Mouse (Mus musculus): ENCODE data around the gene Ube2v1. TPM values are rescaled to one million over a fixed set of nuclear protein-coding genes. Genes with fewer than 3 reads are reported as not detected.

The Ube2v1 gene
- polyA plus RNA-seq, 1 experiment from 2014 or later = 195 TPM

- H3K4me1 ChIP-seq (ENCODE audit: control insufficient read depth, insufficient read depth, low read length) = peaks cover 4% of the 10 kb centered on the region; the same call in 1 of the 2 replicates
- H3K36me3 ChIP-seq (ENCODE audit: control insufficient read depth, insufficient read depth, low read length) = no peaks in the 10 kb centered on the region
- H3K27ac ChIP-seq (ENCODE audit: low read depth, low read length) = no peak overlapping the region; the same call in 1 of the 2 replicates
- WGBS (ENCODE audit: insufficient replicate concordance) = 86% methylated on average over 6 of the region's 6 CpGs
- no peaks in the 10 kb centered on the region for H3K9me3 ChIP-seq (replicated peaks; ENCODE audit: control insufficient read depth, low read length)
- no peak overlapping the region for H3K9ac ChIP-seq (ENCODE audit: low read depth, low read length)
- no peaks in the 10 kb centered on the region for H3K27me3 ChIP-seq (ENCODE audit: control insufficient read depth, insufficient read depth, low read length)
- H3K4me2 ChIP-seq = no peak overlapping the region
- no peak overlapping the region for H3K4me3 ChIP-seq (ENCODE audit: low read depth, low read length)
- no peak for ATAC-seq (replicated peaks; ENCODE audit: insufficient number of reproducible peaks, low FRiP score, low TSS enrichment)
Measured at GRCm38 (mm10) chr2:167570815-167571214, 61.1 kb downstream of the Ube2v1 start.

GRCm38 (mm10) chr2:167569934-167570651 is 61.8 kb downstream of the Ube2v1 start:
- H3K27ac ChIP-seq (ENCODE audit: low read depth, low read length) = peak overlapping the region; percentile 62
- H3K9me3 ChIP-seq (replicated peaks; ENCODE audit: control insufficient read depth, low read length) = no peaks in the 10 kb centered on the region
- H3K4me1 ChIP-seq (ENCODE audit: control insufficient read depth, insufficient read depth, low read length) = peaks cover 7% of the 10 kb centered on the region
- WGBS (ENCODE audit: insufficient replicate concordance) = 57% methylated on average over 13 of the region's 13 CpGs
- no peak overlapping the region for H3K9ac ChIP-seq (ENCODE audit: low read depth, low read length)
- no peak overlapping the region for H3K4me3 ChIP-seq (ENCODE audit: low read depth, low read length)
- H3K27me3 ChIP-seq (ENCODE audit: control insufficient read depth, insufficient read depth, low read length) = no peaks in the 10 kb centered on the region
- ATAC-seq (replicated peaks; ENCODE audit: insufficient number of reproducible peaks, low FRiP score, low TSS enrichment) = no peak
- H3K36me3 ChIP-seq (ENCODE audit: control insufficient read depth, insufficient read depth, low read length) = no peaks in the 10 kb centered on the region
- no peak overlapping the region for H3K4me2 ChIP-seq

GRCm38 (mm10) chr2:167568112-167568511 is 63.8 kb downstream of the Ube2v1 start:
- Histone ChIP-seq H3K4me1 (ENCODE audit: control insufficient read depth, insufficient read depth, low read length) (peaks cover 27% of the 10 kb centered on the region), H3K9me3 (replicated peaks; ENCODE audit: control insufficient read depth, low read length) (no peaks in the 10 kb centered on the region), H3K27ac (ENCODE audit: low read depth, low read length) (no peak overlapping the region), H3K4me3 (ENCODE audit: low read depth, low read length) (no peak overlapping the region), H3K9ac (ENCODE audit: low read depth, low read length) (no peak overlapping the region), H3K27me3 (ENCODE audit: control insufficient read depth, insufficient read depth, low read length) (no peaks in the 10 kb centered on the region), H3K36me3 (ENCODE audit: control insufficient read depth, insufficient read depth, low read length) (no peaks in the 10 kb centered on the region), H3K4me2 (no peak overlapping the region)
- ATAC-seq (replicated peaks; ENCODE audit: insufficient number of reproducible peaks, low FRiP score, low TSS enrichment) = no peak
- 74% methylated on average over 9 of the region's 9 CpGs for WGBS (ENCODE audit: insufficient replicate concordance)

- Histone ChIP-seq H3K9ac (ENCODE audit: low read depth, low read length) (peak overlapping the region; percentile 34; the same call in 1 of the 2 replicates), H3K27me3 (ENCODE audit: control insufficient read depth, insufficient read depth, low read length) (0 out of 2 replicates have a peak, but pooled peaks cover 2% of the 10 kb centered on the region), H3K4me1 (ENCODE audit: control insufficient read depth, insufficient read depth, low read length) (peaks cover 34% of the 10 kb centered on the region), H3K4me3 (ENCODE audit: low read depth, low read length) (no peak overlapping the region), H3K4me2 (peak overlapping the region; percentile 50), H3K27ac (ENCODE audit: low read depth, low read length) (peak overlapping the region; percentile 78), H3K9me3 (replicated peaks; ENCODE audit: control insufficient read depth, low read length) (no peaks in the 10 kb centered on the region), H3K36me3 (ENCODE audit: control insufficient read depth, insufficient read depth, low read length) (no peaks in the 10 kb centered on the region)
- 9% methylated on average over 19 of the region's 19 CpGs for WGBS (ENCODE audit: insufficient replicate concordance)
- ATAC-seq (replicated peaks; ENCODE audit: insufficient number of reproducible peaks, low FRiP score, low TSS enrichment) = no peak
Measured at GRCm38 (mm10) chr2:167565682-167566081, 66.2 kb downstream of the Ube2v1 start.

- no peak for ATAC-seq (replicated peaks; ENCODE audit: insufficient number of reproducible peaks, low FRiP score, low TSS enrichment)
- peak overlapping the region; percentile 78 for H3K27ac ChIP-seq (ENCODE audit: low read depth, low read length)
- WGBS (ENCODE audit: insufficient replicate concordance) = 52% methylated on average over 3 of the region's 3 CpGs
- no peaks in the 10 kb centered on the region for H3K36me3 ChIP-seq (ENCODE audit: control insufficient read depth, insufficient read depth, low read length)
- 0 out of 2 replicates have a peak, but pooled peaks cover 5% of the 10 kb centered on the region for H3K27me3 ChIP-seq (ENCODE audit: control insufficient read depth, insufficient read depth, low read length)
- no peak overlapping the region for H3K4me3 ChIP-seq (ENCODE audit: low read depth, low read length)
- H3K4me2 ChIP-seq = peak overlapping the region; percentile 50; the same call in 1 of the 2 replicates
- peaks cover 34% of the 10 kb centered on the region for H3K4me1 ChIP-seq (ENCODE audit: control insufficient read depth, insufficient read depth, low read length)
- H3K9ac ChIP-seq (ENCODE audit: low read depth, low read length) = peak overlapping the region; percentile 34; the same call in 1 of the 2 replicates
- H3K9me3 ChIP-seq (replicated peaks; ENCODE audit: control insufficient read depth, low read length) = no peaks in the 10 kb centered on the region
Measured at GRCm38 (mm10) chr2:167565312-167565656, 66.6 kb downstream of the Ube2v1 start.

- no peak for ATAC-seq (replicated peaks; ENCODE audit: insufficient number of reproducible peaks, low FRiP score, low TSS enrichment)
- Histone ChIP-seq H3K27me3 (ENCODE audit: control insufficient read depth, insufficient read depth, low read length) (0 out of 2 replicates have a peak, but pooled peaks cover 7% of the 10 kb centered on the region), H3K36me3 (ENCODE audit: control insufficient read depth, insufficient read depth, low read length) (no peaks in the 10 kb centered on the region), H3K27ac (ENCODE audit: low read depth, low read length) (peak overlapping the region; percentile 54; the same call in 1 of the 2 replicates), H3K9ac (ENCODE audit: low read depth, low read length) (peak overlapping the region; percentile 22; the same call in 1 of the 2 replicates), H3K4me2 (no peak overlapping the region), H3K9me3 (replicated peaks; ENCODE audit: control insufficient read depth, low read length) (no peaks in the 10 kb centered on the region), H3K4me3 (ENCODE audit: low read depth, low read length) (no peak overlapping the region), H3K4me1 (ENCODE audit: control insufficient read depth, insufficient read depth, low read length) (peaks cover 32% of the 10 kb centered on the region)
- WGBS (ENCODE audit: insufficient replicate concordance) = 67% methylated on average over 13 of the region's 13 CpGs
Measured at GRCm38 (mm10) chr2:167564551-167565311, 67.2 kb downstream of the Ube2v1 start.

GRCm38 (mm10) chr2:167563703-167564102 is 68.2 kb downstream of the Ube2v1 start:
- Histone ChIP-seq H3K4me2 (no peak overlapping the region), H3K27ac (ENCODE audit: low read depth, low read length) (0 out of 2 replicates have a peak overlapping the region, but pooled peaks have one; percentile 2), H3K4me1 (ENCODE audit: control insufficient read depth, insufficient read depth, low read length) (peaks cover 37% of the 10 kb centered on the region), H3K9ac (ENCODE audit: low read depth, low read length) (no peak overlapping the region), H3K4me3 (ENCODE audit: low read depth, low read length) (no peak overlapping the region), H3K9me3 (replicated peaks; ENCODE audit: control insufficient read depth, low read length) (no peaks in the 10 kb centered on the region), H3K36me3 (ENCODE audit: control insufficient read depth, insufficient read depth, low read length) (no peaks in the 10 kb centered on the region), H3K27me3 (ENCODE audit: control insufficient read depth, insufficient read depth, low read length) (0 out of 2 replicates have a peak, but pooled peaks cover 9% of the 10 kb centered on the region)
- 8% methylated on average over 4 of the region's 12 CpGs for WGBS (ENCODE audit: insufficient replicate concordance)
- ATAC-seq (replicated peaks; ENCODE audit: insufficient number of reproducible peaks, low FRiP score, low TSS enrichment) = 0 out of 2 replicates have a peak, but pooled peaks have one; percentile 12

- peaks cover 40% of the 10 kb centered on the region for H3K4me1 ChIP-seq (ENCODE audit: control insufficient read depth, insufficient read depth, low read length)
- no peak overlapping the region for H3K4me2 ChIP-seq
- H3K9me3 ChIP-seq (replicated peaks; ENCODE audit: control insufficient read depth, low read length) = no peaks in the 10 kb centered on the region
- 66% methylated on average over 5 of the region's 5 CpGs for WGBS (ENCODE audit: insufficient replicate concordance)
- no peak overlapping the region for H3K4me3 ChIP-seq (ENCODE audit: low read depth, low read length)
- no peaks in the 10 kb centered on the region for H3K36me3 ChIP-seq (ENCODE audit: control insufficient read depth, insufficient read depth, low read length)
- 0 out of 2 replicates have a peak, but pooled peaks cover 9% of the 10 kb centered on the region for H3K27me3 ChIP-seq (ENCODE audit: control insufficient read depth, insufficient read depth, low read length)
- H3K27ac ChIP-seq (ENCODE audit: low read depth, low read length) = no peak overlapping the region
- ATAC-seq (replicated peaks; ENCODE audit: insufficient number of reproducible peaks, low FRiP score, low TSS enrichment) = no peak
- H3K9ac ChIP-seq (ENCODE audit: low read depth, low read length) = no peak overlapping the region
Measured at GRCm38 (mm10) chr2:167563035-167563434, 68.9 kb downstream of the Ube2v1 start.

Measured in heart, embryonic 11.5 days (tissue).